Mouse (Mus musculus): ENCODE measurements at regions not wholly inside any gene's neighbourhood (a gene's known extent, or its start where the extent isn't known, plus 50 kb on each side); places are given as distances from the start of the nearest gene placed in this dataset.

DNA sequence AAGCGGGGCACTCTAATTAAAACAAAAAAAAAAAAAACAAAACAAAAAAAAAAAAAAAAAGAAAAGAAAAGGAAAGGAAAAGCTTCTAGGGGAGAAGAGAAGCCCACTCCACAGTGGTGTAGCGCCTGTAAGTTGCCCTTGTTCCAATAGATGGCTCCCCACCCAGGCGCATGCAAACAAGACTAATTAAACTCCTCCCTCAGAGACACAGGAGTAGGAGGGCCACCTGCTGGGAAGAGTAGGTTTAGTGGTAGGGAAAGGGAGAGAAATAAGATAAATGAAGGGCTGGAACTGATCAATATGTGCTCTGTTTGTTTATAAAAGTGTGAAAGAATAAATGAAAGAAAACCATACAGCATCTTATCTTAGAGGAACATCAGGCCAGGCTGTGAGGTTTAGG is 77.7 kb downstream of the Gm9817 start:
- TF ChIP-seq HCFC1 (IDR thresholded peaks at IDR 0.05; ENCODE audit: borderline replicate concordance, insufficient read depth, low read length) (no peak), CHD2 (IDR thresholded peaks at IDR 0.05; ENCODE audit: low read depth, low read length) (no peak), ZNF384 (IDR thresholded peaks at IDR 0.05; ENCODE audit: low read depth, low read length) (no peak)

Measured in ES-E14 (cell line).